ENCODE assay signal across 8 mouse cellular contexts in the genomic region with DNA sequence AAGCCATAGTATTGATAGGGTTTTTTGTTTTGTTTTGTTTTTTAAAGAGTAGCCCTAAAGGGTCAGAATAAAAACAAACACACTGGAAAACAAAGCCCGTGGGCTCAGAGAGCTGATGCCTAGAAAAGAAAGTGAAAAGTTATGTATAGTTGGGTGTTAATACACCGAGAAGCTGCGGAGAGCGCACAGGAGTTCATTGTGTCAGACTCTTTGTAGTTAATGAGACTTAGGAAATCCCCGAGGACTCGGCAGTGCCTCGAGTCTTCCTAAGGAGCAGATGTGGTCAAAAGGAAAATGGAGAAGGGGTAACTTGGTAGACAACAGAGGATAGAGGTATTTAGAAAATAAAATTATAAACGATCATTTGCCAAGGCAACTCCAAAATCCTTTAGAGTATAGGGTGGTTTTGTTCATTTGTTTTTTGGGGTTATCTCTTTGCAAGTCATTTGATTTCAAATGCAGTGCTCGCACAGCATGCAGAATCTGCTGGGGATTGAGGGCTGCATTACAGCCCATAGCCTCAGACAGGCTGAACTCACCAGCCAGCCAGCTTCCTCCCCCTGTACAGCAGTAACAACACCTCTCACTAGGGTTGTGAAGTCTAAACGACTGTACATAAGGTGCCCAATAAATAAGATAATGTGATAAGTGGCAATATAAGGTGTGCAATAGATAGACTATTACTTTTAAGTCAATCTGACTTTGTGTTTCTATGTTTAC. TPM values are rescaled to one million over a fixed set of nuclear protein-coding genes. Genes with fewer than 3 reads are reported as not detected.
DNase-seq lines count a peak whose midpoint lies in the region; ATAC-seq and TF ChIP-seq lines count a peak whose summit lies in the region.

No protein-coding gene starts in this region.

- 0 out of 2 replicates have a peak, but pooled peaks cover 2% of the 10 kb centered on the region for H3K36me3 ChIP-seq in heart, embryonic 11.5 days (ENCODE audit: control insufficient read depth, insufficient read depth, low read length)
- H3K36me3 ChIP-seq in hindbrain, embryonic 10.5 days = peaks cover 19% of the 10 kb centered on the region
- H3K36me3 ChIP-seq in macrophage (ENCODE audit: inconsistent target) = 0 out of 2 replicates have a peak, but pooled peaks cover 4% of the 10 kb centered on the region
- no peaks in the 10 kb centered on the region for H3K36me3 ChIP-seq in thymus, adult 2 months (ENCODE audit: control insufficient read depth, insufficient read depth, low read length)

- no peak for TF ChIP-seq POLR2A in thymus, adult 2 months (IDR thresholded peaks at IDR 0.05; ENCODE audit: control insufficient read depth, extremely low read depth, insufficient read depth, low read length, poor library complexity)

- H3K9me3 ChIP-seq in heart, embryonic 11.5 days (replicated peaks; ENCODE audit: control insufficient read depth, low read length) = no peaks in the 10 kb centered on the region
- no peaks in the 10 kb centered on the region for H3K9me3 ChIP-seq in hindbrain, embryonic 10.5 days

- H3K27me3 ChIP-seq in heart, embryonic 11.5 days (ENCODE audit: control insufficient read depth, insufficient read depth, low read length) = no peaks in the 10 kb centered on the region
- H3K27me3 ChIP-seq in hindbrain, embryonic 10.5 days (ENCODE audit: insufficient read depth, poor library complexity, severe bottlenecking) = peaks cover 23% of the 10 kb centered on the region
- H3K27me3 ChIP-seq in thymus, adult 2 months (ENCODE audit: control insufficient read depth, insufficient read depth, low read length) = no peaks in the 10 kb centered on the region

- no peaks in the 10 kb centered on the region for H3K4me1 ChIP-seq in heart, embryonic 11.5 days (ENCODE audit: control insufficient read depth, insufficient read depth, low read length)
- H3K4me1 ChIP-seq in hindbrain, embryonic 10.5 days (replicated peaks) = peaks cover 19% of the 10 kb centered on the region
- H3K4me1 ChIP-seq in thymus, adult 2 months (replicated peaks; ENCODE audit: control insufficient read depth, insufficient read depth, low read length) = no peaks in the 10 kb centered on the region; the same call in 1 of the 2 replicates

- H3K27ac ChIP-seq in heart, embryonic 11.5 days (ENCODE audit: low read depth, low read length) = no peak overlapping the region
- peak overlapping the region; percentile 81; the same call in 1 of the 2 replicates for H3K27ac ChIP-seq in hindbrain, embryonic 10.5 days
- H3K27ac ChIP-seq in macrophage = peak overlapping the region; percentile 97
- no peak overlapping the region for H3K27ac ChIP-seq in thymus, adult 2 months (ENCODE audit: control insufficient read depth, insufficient read depth, low read length)

- WGBS in heart, embryonic 11.5 days (ENCODE audit: insufficient replicate concordance) = 5% methylated on average over 10 of the region's 10 CpGs
- WGBS in hindbrain, embryonic 10.5 days = 2% methylated on average over 10 of the region's 10 CpGs
- 9% methylated on average over 10 of the region's 10 CpGs for WGBS in macrophage (ENCODE audit: missing documents)
- WGBS in thymus, adult 2 months = 21% methylated on average over 10 of the region's 10 CpGs

- H3K4me2 ChIP-seq in heart, embryonic 11.5 days = peak overlapping the region; percentile 94

- no peak for DNase-seq in heart, postnatal 25 days (ENCODE audit: low spot score)
- DNase-seq in Muller cell, postnatal 12 days (ENCODE audit: inconsistent ontology term) = peak; percentile 20
- no peak for DNase-seq in hindbrain, embryonic 10.5 days (ENCODE audit: low spot score)
- no peak for DNase-seq in thymus, postnatal 0 days (ENCODE audit: low spot score)
- no peak for DNase-seq in thymus, adult 2 months

- peak overlapping the region; percentile 52 for H3K4me3 ChIP-seq in heart, embryonic 11.5 days (ENCODE audit: low read depth, low read length)
- peak overlapping the region; percentile 55 for H3K4me3 ChIP-seq in hindbrain, embryonic 10.5 days
- peak overlapping the region; percentile 60 for H3K4me3 ChIP-seq in macrophage (ENCODE audit: inconsistent target)
- H3K4me3 ChIP-seq in thymus, adult 2 months (ENCODE audit: control insufficient read depth, insufficient read depth, low read length) = no peak overlapping the region

- peaks cover 57% of the 10 kb centered on the region for H3K79me2 ChIP-seq in macrophage (ENCODE audit: inconsistent target)

- ATAC-seq in heart, embryonic 11.5 days (replicated peaks; ENCODE audit: insufficient number of reproducible peaks, low FRiP score, low TSS enrichment) = no peak
- no peak for ATAC-seq in cerebellum, adult (ENCODE audit: insufficient number of reproducible peaks, low FRiP score, low TSS enrichment)

- intact Hi-C loops in heart, postnatal 25 days (cut with DNase I) = no loop called here

- H3K9ac ChIP-seq in heart, embryonic 11.5 days (ENCODE audit: low read depth, low read length) = no peak overlapping the region

- no peak for TF ChIP-seq CTCF in thymus, adult 2 months (IDR thresholded peaks at IDR 0.05; ENCODE audit: borderline replicate concordance, control insufficient read depth, extremely low read depth, insufficient read depth, low read length, poor library complexity)

RNA-seq across cellular contexts. Expression of a gene that starts 18.1 kb away (rescaled TPM):
- polyA plus RNA-seq in heart, embryonic 11.5 days (2014; fragmentation: Nextera tagmentation; extraction: Ambion mirVana) = 27.1 and 31.5 TPM in 2 replicates
- total RNA-seq in heart, postnatal 25 days (2021) = 1 to 10 TPM; 5.3 to 7.6 TPM
- polyA plus RNA-seq in hindbrain, embryonic 10.5 days (2016; fragmentation: Nextera tagmentation; extraction: Ambion mirVana) = 68.9 and 83.0 TPM in 2 replicates
- 1,000 to 10,000 TPM in 1 of 26 experiments, 100 to 1,000 TPM in 25; 155 to 1,067 (median 440) TPM for total RNA-seq in macrophage (2018; cell fraction: chromatin; rRNA removed)
- 100 to 1,000 TPM in 18 of 26 experiments, 10 to 100 TPM in 8; 49.4 to 328 (median 151) TPM for total RNA-seq in macrophage (2018; cell fraction: cytosol; rRNA removed)
- 1,000 to 10,000 TPM in 4 of 26 experiments, 100 to 1,000 TPM in 22; 178 to 1,168 (median 515) TPM for total RNA-seq in macrophage (2018; cell fraction: nucleus; rRNA removed)
- 68.9 to 96.0 TPM (median 82.3 TPM) in 3 replicates for polyA plus RNA-seq in macrophage (2018)
- polyA plus RNA-seq in thymus, postnatal 0 days (2015; fragmentation: Nextera tagmentation; extraction: Ambion mirVana) = 36.4 and 37.8 TPM in 2 replicates
- 44.6 and 45.2 TPM in 2 replicates for polyA plus RNA-seq in thymus, adult 2 months (2012; rRNA removed)

Comparison
In these comparisons a context has a peak if more than half of its experiments do, and no peak if none do; other contexts are left out.
1. H3K27ac ChIP-seq: peak in hindbrain, embryonic 10.5 days (single experiment) and macrophage (single experiment); none in heart, embryonic 11.5 days (single experiment) and thymus, adult 2 months (single experiment).